Comparison of ENCODE assay signal across 8 mouse cellular contexts in the genomic region with DNA sequence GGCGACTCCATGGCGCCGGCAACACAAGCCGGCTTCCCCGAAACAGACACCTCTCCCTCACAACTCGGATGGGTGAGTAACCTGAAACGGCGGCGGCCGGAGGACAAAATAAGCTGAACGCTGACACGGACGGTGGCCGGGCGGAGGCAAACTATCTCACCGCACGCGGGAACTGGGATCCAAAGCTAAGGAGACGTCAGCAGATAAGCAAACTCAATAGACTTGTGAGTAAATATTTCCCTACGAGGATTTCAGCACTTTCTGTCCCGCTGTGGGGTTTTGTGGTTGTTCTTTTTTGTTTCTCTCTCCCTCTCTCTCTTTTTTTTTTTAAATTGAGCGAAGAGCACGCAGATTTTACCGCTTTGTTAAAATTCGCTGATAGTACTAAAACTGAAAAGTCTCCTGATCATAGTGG. TPM values are rescaled to one million over a fixed set of nuclear protein-coding genes. Genes with fewer than 3 reads are reported as not detected.
DNase-seq lines count a peak whose midpoint lies in the region; ATAC-seq lines count a peak whose summit lies in the region.

A gene (minus strand): TSS at position 81 of the 415 bp plus-strand sequence.

- H3K4me1 ChIP-seq in hindbrain, embryonic 14.5 days (replicated peaks; ENCODE audit: control insufficient read depth, insufficient read depth, low read length), result peaks cover 9% of the 10 kb centered on the region

- peak within 1 kb of the TSS; percentile 76 for H3K27ac ChIP-seq in hindbrain, embryonic 14.5 days

- H3K27me3 ChIP-seq in hindbrain, embryonic 14.5 days (ENCODE audit: control insufficient read depth, insufficient read depth, low read length), result no peaks in the 10 kb centered on the region

- H3K4me3 ChIP-seq in hindbrain, embryonic 14.5 days (replicated peaks; ENCODE audit: low read length), result peak within 1 kb of the TSS; percentile 83

- peaks cover 6% of the 10 kb centered on the region for H3K36me3 ChIP-seq in hindbrain, embryonic 14.5 days (replicated peaks; ENCODE audit: control insufficient read depth, insufficient read depth)

- H3K9me3 ChIP-seq in hindbrain, embryonic 14.5 days (ENCODE audit: control insufficient read depth, low read length), result no peaks in the 10 kb centered on the region

- peak; percentile 97 for DNase-seq in R1 (ENCODE audit: low read depth, low spot score)
- DNase-seq in cerebellum, postnatal 25 days, result peak; percentile 98 to 99
- peak; percentile 96 for DNase-seq in frontal cortex, postnatal 25 days (ENCODE audit: low spot score in 2 of 2)
- peak; percentile 96 for DNase-seq in hindbrain, embryonic 14.5 days (ENCODE audit: low spot score)
- peak; percentile 95 to 96 for DNase-seq in layer of hippocampus, postnatal 36 days
- DNase-seq in lung, postnatal 36 days, result peak; percentile 97
- peak; percentile 97 for DNase-seq in retina, postnatal 1 day
- peak; percentile 95 to 99 for DNase-seq in urinary bladder, adult 18-20 months (ENCODE audit: low spot score in 2 of 2)

- peak within 1 kb of the TSS; percentile 72 for H3K9ac ChIP-seq in hindbrain, embryonic 14.5 days

- WGBS in hindbrain, embryonic 14.5 days, result 0% methylated on average over 25 of the region's 25 CpGs

- peak within 1 kb of the TSS; percentile 83 for H3K4me2 ChIP-seq in hindbrain, embryonic 14.5 days (replicated peaks)

- ATAC-seq in hindbrain, embryonic 14.5 days (ENCODE audit: low FRiP score), result peak; percentile 73

RNA-seq across cellular contexts. Expression of the gene that starts here (rescaled TPM):
- 9.9 and 10.9 TPM in 2 replicates for polyA plus RNA-seq in hindbrain, embryonic 14.5 days (2014; fragmentation: Nextera tagmentation; extraction: Ambion mirVana)
- total RNA-seq in layer of hippocampus, postnatal 36 days (2021), result 10 to 100 TPM; 48.7 to 50.9 TPM

Comparison
In these comparisons a context has a peak if more than half of its experiments do, and no peak if none do; other contexts are left out.
1. Peak in every context shown above with its lines: DNase-seq, ATAC-seq, H3K4me3 ChIP-seq and H3K27ac ChIP-seq.